Mouse (Mus musculus): ENCODE measurements at regions not wholly inside any gene's neighbourhood (a gene's known extent, or its start where the extent isn't known, plus 50 kb on each side); places are given as distances from the start of the nearest gene placed in this dataset.
A peak's percentile ranks its signal among the peaks of the same experiment; 100 is the strongest.

- DNase-seq = no peak
Observed at GRCm38 (mm10) chr13:10741391-10741790, 380.7 kb upstream of the Chrm3 start.

DNA sequence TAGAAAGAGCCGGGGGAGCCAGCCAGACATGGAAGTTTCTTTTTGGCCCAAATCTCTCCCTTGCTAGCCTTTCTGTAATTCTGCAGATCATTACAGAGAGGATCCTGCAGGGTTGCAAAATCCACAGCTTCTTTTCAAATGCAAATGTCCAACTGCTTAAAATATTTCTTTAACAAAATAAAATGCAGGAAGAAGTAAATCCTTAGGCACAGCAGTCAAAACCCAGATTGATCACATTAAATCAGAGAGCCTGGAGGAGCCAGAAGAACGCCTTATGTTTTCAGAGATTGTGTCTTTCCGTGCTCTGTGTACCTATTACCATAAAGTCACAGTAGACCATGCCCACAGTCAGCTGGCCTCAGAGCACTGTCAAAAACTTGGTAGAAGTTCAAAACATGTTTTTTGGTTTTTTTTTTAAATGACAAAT is 365.1 kb upstream of the Chrm3 start:
- DNase-seq = no peak

DNA sequence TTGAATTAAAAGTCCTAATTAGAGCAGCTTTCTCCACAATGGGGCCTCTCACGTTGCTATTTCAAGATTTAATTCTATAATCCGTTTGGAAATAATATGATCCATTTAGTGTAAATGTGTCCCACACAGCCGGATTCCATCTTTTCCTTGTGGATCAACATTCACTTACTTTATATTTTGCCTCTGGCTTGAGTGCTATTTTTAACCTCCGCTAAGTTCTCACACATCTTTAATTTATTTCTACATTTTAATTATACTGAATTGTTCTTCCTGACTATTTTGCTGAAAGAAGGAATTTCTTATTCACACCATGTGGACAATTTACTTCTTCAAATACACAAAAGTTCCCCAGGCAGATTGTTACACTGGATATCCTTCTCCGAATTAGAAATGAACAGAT is 364.7 kb upstream of the Chrm3 start:
- no peak for DNase-seq

- no peak for DNase-seq
Observed at GRCm38 (mm10) chr13:10720639-10721038, 360.0 kb upstream of the Chrm3 start.

DNA sequence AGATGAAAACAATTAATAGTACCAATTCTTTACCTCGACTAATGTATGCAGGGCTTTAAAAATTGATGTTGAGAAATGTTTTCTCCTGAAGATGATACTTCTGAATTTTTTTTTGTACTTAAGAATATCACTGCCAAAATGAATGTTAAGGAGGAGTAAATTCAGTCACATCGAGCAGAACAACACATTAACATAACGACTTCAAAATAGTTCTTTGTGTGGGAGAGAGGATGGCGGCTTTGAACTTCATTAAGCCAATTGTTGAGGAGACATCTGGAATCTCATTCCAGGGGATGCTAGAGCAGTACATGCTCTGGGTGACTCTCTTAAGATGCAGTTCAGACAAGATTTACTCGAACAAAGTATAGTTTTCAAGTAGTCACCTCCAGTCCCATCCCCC is 350.8 kb upstream of the Chrm3 start:
- DNase-seq = no peak

GRCm38 (mm10) chr13:10710909-10711308 is 350.3 kb upstream of the Chrm3 start:
- DNase-seq = no peak

GRCm38 (mm10) chr13:10697146-10697545 is 336.5 kb upstream of the Chrm3 start:
- DNase-seq = no peak

DNA sequence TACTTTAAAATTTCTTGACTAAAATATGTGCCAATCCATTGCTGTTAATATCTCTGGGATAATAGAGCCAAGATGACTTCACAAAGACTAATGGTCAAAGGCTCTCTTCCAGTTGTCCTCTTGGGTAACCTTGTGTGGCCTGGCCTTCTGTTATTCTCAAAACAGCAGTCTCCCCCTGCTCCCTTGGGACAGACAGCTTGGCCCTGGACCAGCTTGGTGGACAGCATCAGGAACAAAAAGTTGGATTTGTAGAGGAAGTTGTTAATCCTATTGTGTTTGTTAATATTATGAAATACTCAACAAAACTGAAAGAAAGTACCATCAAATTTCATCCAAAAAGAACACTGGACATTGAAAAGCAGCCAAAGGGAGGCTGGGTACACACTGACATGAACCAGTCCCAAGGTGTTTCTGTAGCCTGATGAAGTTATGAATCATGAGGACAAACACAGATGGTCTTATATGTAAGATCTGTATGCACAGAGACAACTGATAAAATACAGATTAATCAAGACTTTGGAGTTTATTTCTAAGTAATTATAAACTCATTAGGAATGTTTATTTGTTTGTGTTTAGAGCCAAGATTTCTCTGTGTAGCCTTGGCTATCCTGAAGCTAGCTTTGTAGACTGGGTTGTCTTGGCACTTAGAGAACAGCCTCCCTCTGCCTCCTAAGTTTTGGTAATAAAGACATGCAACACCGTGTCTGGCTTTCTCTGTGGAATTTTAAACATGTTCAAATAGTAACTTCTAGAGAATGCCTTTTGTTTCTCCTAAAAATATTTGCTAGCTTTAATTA is 335.7 kb upstream of the Chrm3 start:
- DNase-seq = peak; percentile 2 to 3

DNA sequence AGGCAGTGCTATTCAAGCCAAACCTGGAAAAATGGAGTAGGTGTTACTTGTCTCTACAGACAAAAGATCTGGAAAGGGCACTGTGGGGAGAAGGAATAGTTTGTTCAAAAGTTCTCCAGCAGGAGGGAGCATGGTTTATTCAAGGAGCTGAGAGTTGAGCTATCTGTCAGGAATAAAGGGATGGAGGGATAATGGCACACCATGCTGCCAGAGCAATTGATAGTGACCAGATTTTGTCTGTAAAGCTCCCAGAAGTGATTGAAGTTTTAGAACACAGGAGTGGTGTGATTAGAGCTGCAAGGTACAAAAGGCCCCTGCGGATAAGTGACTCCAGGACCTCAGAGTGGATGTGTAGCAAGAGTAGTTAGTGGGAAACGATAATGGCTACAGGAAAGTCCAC is 330.7 kb upstream of the Chrm3 start:
- no peak for DNase-seq

- DNase-seq = no peak
Observed at GRCm38 (mm10) chr13:10687379-10687778, 326.7 kb upstream of the Chrm3 start.

DNA sequence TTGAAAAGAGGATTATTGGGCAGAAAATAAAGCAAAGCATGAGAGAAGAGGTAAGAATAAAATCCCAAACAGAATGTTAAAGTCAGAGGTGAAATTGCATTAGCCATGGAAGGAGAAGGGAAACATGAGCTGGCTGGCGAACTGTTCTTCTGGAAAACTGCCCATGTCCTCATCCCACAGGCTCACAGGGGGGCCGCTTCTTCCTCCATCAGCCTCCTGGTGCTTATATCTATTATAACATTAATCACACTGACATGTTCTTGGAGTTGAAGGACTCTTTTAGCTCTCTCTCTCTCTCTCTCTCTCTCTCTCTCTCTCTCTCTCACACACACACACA is 293.4 kb upstream of the Chrm3 start:
- no peak for DNase-seq

DNA sequence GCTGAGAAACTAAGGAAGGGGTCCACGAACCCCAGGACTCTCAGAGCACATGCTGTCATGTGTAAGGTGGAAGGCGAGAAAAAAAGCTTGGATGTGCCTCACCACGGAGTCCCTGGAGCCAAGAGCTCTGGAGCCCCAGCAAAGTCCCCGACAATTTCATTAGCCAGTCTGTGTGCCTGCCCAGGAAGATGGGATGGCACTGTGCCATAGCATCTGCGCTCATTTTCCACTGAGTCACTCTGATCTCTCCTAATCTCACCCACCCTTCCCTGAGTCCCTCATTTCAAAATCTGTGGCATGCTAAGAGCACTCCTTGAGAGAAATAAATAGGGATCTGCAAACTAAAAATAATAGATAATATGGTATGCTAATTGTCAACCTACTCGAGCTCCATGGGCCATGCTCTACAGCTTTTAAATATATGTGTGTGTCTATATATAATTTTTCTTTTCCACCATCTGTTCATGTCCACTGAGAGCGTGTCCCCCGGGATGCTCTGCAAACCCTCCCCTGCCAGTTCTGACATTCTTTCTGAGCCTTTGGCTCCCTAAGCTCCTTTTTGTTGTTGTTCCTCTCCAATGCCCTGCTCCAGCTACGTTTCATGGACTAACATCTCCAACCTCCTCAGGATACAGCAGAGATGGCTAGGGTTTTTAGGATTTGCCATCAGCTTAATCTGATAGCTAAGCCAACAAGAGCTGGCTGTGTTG is 292.9 kb upstream of the Chrm3 start:
- no peak for DNase-seq

- no peak for DNase-seq
Observed at GRCm38 (mm10) chr13:10636859-10637258, 276.2 kb upstream of the Chrm3 start.

DNA sequence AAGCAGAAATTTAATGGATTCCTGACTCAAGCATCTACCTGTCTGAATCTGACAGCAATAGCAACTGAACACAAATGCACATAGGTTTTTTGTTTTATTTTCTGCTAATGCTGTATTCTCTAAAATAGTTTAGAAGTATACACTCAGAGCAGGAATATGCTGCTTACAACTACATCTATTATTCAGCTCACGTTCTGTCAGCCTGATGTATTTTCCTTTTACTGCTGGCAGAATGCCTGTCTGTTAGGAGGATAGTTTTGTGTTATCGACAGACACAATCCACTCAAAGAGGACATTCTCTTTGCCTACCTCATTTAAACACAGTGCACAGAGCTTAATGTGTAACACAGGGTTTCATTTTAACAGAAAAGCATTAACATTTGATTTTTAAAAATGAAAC is 269.8 kb upstream of the Chrm3 start:
- DNase-seq = no peak

DNA sequence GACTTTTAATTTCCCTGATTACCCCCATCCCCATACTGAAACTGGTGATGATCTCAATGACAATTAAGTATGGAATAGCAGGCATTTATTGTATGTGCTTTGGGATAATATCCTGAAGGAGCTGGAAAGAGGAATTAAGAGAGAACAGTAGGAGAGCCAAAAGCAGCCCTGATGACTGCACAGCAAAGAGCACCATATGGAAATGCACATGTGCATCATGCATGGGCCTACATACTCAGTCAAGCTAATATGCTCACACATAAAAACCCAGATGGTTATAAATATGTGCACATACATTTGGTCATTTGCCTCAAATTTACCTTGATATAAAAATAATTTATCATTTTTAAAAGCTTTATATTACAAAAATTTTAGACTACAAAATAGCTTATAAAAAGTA is 259.0 kb upstream of the Chrm3 start:
- no peak for DNase-seq

GRCm38 (mm10) chr13:10618421-10618954 is 257.8 kb upstream of the Chrm3 start:
- no peak for DNase-seq

- no peak for DNase-seq
Observed at GRCm38 (mm10) chr13:10574951-10575350, 214.3 kb upstream of the Chrm3 start.

GRCm38 (mm10) chr13:10566825-10567224 is 206.2 kb upstream of the Chrm3 start:
- no peak for DNase-seq

DNA sequence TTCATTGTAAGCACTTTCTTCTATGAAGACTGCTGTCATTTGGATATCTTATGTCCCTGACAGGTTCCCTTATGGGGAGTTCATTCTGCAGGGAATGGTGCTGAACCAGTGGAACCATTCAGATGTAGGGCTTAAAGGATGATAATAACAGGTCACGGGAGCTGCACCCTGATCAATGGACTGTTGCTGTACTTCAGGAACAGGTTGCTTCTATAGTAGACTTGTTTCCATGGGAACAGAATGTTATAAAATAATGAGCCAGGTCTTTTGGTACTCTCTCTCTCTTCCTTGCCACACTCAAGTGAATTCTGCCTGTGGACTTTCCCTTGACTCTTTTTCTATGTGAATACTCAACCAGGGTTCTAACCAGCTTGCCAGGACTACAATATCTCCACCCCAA is 196.9 kb upstream of the Chrm3 start:
- DNase-seq = no peak

DNA sequence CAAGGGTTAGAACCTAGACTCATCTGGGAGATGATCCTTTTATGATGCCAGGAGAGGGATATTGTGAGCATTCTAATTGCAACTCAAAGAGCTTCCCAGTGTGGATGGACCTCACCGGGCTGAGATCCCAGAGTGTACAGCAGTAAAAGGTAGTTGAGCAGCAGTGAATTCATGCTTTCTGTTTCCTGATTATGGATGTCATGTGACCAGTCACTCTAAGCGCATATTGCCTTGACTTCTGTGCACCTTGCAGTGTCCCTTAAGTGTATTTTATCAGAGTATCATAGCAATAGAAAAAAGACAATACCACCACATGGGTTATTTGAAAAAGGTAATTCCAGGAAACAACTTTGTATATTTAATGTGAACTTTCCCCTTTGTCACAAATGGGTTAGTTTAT is 193.9 kb upstream of the Chrm3 start:
- no peak for DNase-seq

DNA sequence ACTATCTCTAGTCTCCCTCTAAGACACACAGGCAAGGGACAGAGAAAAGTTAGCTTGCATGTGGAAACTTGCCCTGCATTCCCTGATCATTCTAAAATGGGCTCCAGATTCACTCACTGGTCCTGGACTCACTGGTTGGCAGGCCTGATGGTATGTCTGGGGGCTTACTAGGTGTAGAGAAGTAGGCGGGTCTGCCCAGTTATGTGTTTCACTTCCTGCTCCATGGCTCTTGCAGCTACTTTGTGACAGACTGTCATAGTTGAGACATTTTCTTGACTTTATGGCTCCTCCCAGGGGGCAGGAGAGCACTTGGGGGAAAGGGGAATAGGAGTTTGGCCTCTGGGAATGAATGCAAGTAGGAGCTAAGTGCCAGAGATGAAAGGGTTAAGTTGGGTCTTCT is 182.1 kb upstream of the Chrm3 start:
- no peak for DNase-seq

GRCm38 (mm10) chr13:10540197-10540940 is 179.7 kb upstream of the Chrm3 start:
- DNase-seq = no peak

- DNase-seq = no peak
Observed at GRCm38 (mm10) chr13:10538927-10539326, 178.3 kb upstream of the Chrm3 start.

GRCm38 (mm10) chr13:10527251-10527650 is 166.6 kb upstream of the Chrm3 start:
- DNase-seq = no peak
